Mouse (Mus musculus): ENCODE measurements around the gene Tm6sf1. TPM values are rescaled to one million over a fixed set of nuclear protein-coding genes. Genes with fewer than 3 reads are reported as not detected.

Tm6sf1 gene
- polyA plus RNA-seq, 1 experiment from 2014 or later, result 11.2 TPM

DNA sequence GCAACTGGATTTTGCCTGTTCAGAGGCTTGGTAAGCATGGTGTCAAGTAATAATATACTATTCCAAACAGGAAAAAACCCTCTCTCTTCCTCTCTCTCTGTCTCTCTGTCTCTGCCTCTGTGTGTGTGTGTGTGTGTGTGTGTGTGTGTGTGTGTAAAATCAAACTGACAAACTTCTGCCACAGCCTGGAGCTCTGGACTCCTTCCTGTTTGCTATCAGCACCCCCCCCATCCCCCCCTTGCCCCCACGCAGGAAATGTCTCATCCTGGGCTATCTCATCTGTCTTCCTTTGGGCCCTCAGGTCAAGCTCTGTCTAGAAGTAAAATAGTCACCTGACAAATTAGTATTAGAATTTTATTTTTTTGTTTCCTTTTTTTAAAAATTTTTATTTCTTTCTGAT is 15.0 kb downstream of the Tm6sf1 start:
- no peaks in the 10 kb centered on the region for H3K27me3 ChIP-seq (ENCODE audit: poor library complexity, severe bottlenecking)
- no peak overlapping the region for H3K4me3 ChIP-seq
- H3K9me3 ChIP-seq, result no peaks in the 10 kb centered on the region
- no peak for DNase-seq (ENCODE audit: extremely low spot score, low spot score)
- 63% methylated on average over 1 of the region's 1 CpGs for WGBS
- no peak overlapping the region for H3K27ac ChIP-seq
- H3K4me1 ChIP-seq, result peaks cover 6% of the 10 kb centered on the region; the same call in 1 of the 2 replicates
- peaks cover 5% of the 10 kb centered on the region for H3K36me3 ChIP-seq (replicated peaks)

DNA sequence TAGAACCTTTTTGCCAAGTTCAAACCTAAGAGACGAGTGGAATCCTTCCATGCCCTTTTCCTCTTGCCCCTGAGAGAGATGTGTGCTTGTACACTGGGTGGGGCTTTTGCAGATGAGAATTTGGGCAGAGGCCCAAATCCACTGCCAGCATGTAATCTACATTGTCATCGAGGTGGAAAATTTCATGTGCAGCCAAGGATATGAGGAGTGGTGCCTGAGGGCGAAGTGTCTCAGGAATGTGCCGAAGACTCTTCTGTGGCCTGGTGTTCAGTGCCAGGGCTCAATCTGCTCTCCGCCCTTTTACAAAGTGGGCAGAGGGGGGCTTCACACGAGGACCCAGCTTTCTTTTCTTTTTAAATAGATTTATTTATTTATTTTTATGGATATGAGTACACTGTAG is 15.8 kb downstream of the Tm6sf1 start:
- Histone ChIP-seq H3K4me3 (no peak overlapping the region), H3K4me1 (peaks cover 4% of the 10 kb centered on the region; the same call in 1 of the 2 replicates), H3K36me3 (replicated peaks) (peaks cover 5% of the 10 kb centered on the region), H3K27me3 (ENCODE audit: poor library complexity, severe bottlenecking) (no peaks in the 10 kb centered on the region), H3K27ac (no peak overlapping the region), H3K9me3 (no peaks in the 10 kb centered on the region)
- WGBS, result 82% methylated on average over 6 of the region's 6 CpGs
- no peak for DNase-seq (ENCODE audit: extremely low spot score, low spot score)

DNA sequence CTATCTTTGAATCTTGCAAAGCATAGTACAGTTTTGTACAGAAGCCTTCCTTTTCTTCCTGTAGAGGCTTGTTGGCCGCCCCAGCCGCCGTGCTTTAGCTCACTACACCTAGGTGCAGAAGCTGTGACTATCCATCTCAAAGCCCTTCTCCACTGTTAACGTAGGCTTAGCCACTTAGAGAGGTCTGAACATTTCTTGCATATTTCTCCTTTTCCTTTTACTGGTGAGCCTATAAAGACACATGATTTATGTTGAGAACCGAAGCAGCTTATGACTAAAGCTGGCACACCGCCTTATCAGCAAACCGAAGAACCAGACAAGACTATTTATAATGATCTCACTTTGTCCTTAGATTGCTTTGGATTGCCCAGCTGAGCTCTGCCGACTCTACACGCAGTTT is 16.6 kb downstream of the Tm6sf1 start:
- Histone ChIP-seq H3K9me3 (no peaks in the 10 kb centered on the region), H3K36me3 (replicated peaks) (peaks cover 5% of the 10 kb centered on the region), H3K4me3 (no peak overlapping the region), H3K4me1 (no peaks in the 10 kb centered on the region), H3K27me3 (ENCODE audit: poor library complexity, severe bottlenecking) (no peaks in the 10 kb centered on the region), H3K27ac (no peak overlapping the region)
- no peak for DNase-seq (ENCODE audit: extremely low spot score, low spot score)
- WGBS, result 89% methylated on average over 9 of the region's 9 CpGs

DNA sequence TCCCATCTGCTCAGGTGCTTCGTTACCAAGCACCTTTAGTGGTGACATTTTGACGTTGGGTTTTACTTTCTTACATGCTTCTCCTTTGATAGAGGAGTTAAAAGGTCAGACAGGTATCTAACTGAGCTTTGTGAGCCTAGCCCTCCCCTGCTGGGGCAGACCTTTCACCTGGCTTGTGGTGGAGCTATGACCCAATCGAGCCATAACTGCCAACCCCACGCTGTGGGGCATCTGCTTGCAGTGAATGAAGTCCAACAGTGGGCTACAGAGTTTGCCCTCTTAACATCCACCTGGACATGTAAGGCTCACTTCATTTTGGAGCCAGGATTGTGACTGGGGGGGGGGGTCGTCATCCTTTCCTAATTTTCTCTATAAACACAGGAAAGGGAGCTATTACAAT is 21.5 kb downstream of the Tm6sf1 start:
- Histone ChIP-seq H3K36me3 (replicated peaks) (peaks cover 8% of the 10 kb centered on the region), H3K4me1 (no peaks in the 10 kb centered on the region), H3K27ac (no peak overlapping the region), H3K9me3 (no peaks in the 10 kb centered on the region), H3K4me3 (no peak overlapping the region), H3K27me3 (ENCODE audit: poor library complexity, severe bottlenecking) (no peaks in the 10 kb centered on the region)
- DNase-seq (ENCODE audit: extremely low spot score, low spot score), result no peak
- 90% methylated on average over 5 of the region's 5 CpGs for whole genome bisulfite sequencing

DNA sequence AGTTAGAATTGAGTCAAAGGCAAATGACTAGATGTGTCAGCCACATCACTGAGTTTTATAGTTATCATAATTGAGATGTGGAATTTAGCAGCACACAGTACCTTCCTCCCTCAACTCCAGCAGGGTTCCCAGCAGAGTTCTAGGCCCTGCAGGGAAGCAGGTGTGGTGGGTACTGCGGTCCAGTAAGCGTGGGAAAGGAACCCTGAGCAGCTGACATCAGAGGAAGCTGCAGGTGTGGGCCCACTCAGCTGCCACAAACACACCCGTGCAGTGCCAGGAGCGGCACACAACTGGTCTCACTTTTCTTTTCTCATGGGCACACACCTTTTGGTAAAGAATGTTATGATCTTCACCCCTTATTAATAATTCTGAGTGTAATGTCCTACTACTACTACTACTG is 22.0 kb downstream of the Tm6sf1 start:
- H3K4me3 ChIP-seq, result no peak overlapping the region
- 90% methylated on average over 4 of the region's 4 CpGs for WGBS
- no peak for DNase-seq (ENCODE audit: extremely low spot score, low spot score)
- peaks cover 10% of the 10 kb centered on the region for H3K36me3 ChIP-seq (replicated peaks)
- no peaks in the 10 kb centered on the region for H3K27me3 ChIP-seq (ENCODE audit: poor library complexity, severe bottlenecking)
- no peaks in the 10 kb centered on the region for H3K4me1 ChIP-seq
- no peaks in the 10 kb centered on the region for H3K9me3 ChIP-seq
- H3K27ac ChIP-seq, result no peak overlapping the region

DNA sequence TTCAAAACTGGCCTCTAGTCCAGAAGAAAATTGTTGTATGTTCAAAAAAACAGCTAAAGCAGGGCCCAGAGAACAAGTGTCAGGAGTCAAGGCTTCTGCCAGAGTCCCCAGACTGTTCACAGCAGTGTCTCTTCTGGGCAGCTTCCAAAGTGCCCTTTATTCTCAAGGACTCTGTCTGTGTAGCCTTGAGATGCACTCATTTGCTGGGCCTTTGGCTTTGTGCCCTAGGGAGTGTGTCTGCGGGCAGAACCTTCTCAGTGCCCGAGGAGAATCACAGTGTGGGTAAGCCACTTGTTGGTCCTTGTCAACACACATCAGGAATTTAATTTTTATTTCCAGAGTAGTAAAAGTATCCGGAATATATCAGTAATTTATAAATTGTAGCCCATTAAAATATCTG is 22.8 kb downstream of the Tm6sf1 start:
- Histone ChIP-seq H3K27ac (no peak overlapping the region), H3K36me3 (replicated peaks) (peaks cover 15% of the 10 kb centered on the region), H3K4me3 (no peak overlapping the region), H3K27me3 (ENCODE audit: poor library complexity, severe bottlenecking) (no peaks in the 10 kb centered on the region), H3K9me3 (no peaks in the 10 kb centered on the region), H3K4me1 (no peaks in the 10 kb centered on the region)
- no peak for DNase-seq (ENCODE audit: extremely low spot score, low spot score)
- 86% methylated on average over 3 of the region's 3 CpGs for WGBS

DNA sequence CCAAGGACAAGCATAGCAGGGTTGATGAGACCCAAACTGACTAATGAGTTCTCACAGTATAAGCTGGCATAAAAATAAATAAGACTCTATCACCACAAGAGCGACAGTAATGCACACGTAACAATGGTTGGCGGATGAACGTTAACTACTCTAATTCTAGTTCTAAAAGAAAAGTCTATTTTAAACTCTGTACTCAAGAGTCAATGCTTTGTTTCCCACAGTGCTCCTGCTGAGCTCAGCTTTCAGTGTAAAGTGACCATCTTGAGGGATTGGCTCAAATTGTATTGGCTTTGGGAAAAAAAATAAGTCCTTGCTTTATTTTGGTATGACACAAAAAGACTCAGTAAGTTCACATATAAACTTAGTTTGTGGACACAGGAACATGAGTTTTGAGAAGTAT is 26.3 kb downstream of the Tm6sf1 start:
- Histone ChIP-seq H3K36me3 (replicated peaks) (peaks cover 27% of the 10 kb centered on the region), H3K27ac (no peak overlapping the region), H3K4me1 (no peaks in the 10 kb centered on the region), H3K4me3 (no peak overlapping the region), H3K9me3 (no peaks in the 10 kb centered on the region), H3K27me3 (ENCODE audit: poor library complexity, severe bottlenecking) (no peaks in the 10 kb centered on the region)
- DNase-seq (ENCODE audit: extremely low spot score, low spot score), result no peak
- WGBS, result 78% methylated on average over 4 of the region's 4 CpGs

DNA sequence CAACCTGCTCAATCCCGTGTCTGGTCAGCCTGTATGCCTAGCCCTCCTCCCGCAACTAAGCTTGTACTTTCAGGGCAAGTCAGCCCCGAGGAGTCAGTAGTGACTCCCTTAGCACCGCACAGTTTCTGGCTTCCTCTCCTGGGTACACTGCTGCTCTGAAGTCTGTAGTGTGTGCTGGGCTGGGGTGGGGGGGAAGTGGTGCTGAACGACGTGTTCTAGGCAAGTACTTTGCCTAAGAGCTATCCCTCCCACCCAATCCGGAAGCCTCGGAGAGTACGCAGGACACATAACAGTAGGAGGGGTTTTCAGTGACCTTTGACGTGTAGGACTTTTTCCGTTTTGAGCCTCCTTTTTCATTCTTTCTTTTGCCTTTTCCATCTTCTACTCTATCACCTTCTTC is 40.6 kb downstream of the Tm6sf1 start:
- peaks cover 40% of the 10 kb centered on the region for H3K36me3 ChIP-seq (replicated peaks)
- H3K27me3 ChIP-seq (ENCODE audit: poor library complexity, severe bottlenecking), result no peaks in the 10 kb centered on the region
- no peak overlapping the region for H3K4me3 ChIP-seq
- no peaks in the 10 kb centered on the region for H3K4me1 ChIP-seq
- H3K27ac ChIP-seq, result no peak overlapping the region
- WGBS, result 85% methylated on average over 11 of the region's 11 CpGs
- H3K9me3 ChIP-seq, result no peaks in the 10 kb centered on the region
- no peak for DNase-seq (ENCODE audit: extremely low spot score, low spot score)

DNA sequence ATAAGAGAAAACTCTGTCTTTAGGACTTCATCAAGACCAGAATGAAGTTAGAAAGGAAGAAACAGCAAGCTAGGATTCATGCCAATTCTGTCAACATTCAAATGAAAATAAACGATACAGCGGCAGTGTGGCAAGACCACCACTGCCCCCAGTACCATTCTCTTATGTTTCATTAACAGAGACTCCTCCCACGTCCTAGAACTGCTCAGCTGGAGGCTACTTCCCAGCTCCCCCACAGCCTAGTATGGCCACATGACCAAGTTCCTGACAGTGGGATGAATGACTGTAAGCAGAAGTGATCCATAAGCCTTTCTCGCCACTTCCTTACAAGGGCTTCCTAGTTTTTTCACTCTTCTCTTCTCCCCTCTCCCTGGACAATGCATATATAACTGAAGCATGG is 45.3 kb downstream of the Tm6sf1 start:
- 88% methylated on average over 4 of the region's 4 CpGs for WGBS
- no peak for DNase-seq (ENCODE audit: extremely low spot score, low spot score)
- no peak overlapping the region for H3K27ac ChIP-seq
- no peaks in the 10 kb centered on the region for H3K4me1 ChIP-seq
- no peaks in the 10 kb centered on the region for H3K27me3 ChIP-seq (ENCODE audit: poor library complexity, severe bottlenecking)
- H3K9me3 ChIP-seq, result no peaks in the 10 kb centered on the region
- H3K4me3 ChIP-seq, result no peak overlapping the region
- H3K36me3 ChIP-seq (replicated peaks), result peaks cover 31% of the 10 kb centered on the region

DNA sequence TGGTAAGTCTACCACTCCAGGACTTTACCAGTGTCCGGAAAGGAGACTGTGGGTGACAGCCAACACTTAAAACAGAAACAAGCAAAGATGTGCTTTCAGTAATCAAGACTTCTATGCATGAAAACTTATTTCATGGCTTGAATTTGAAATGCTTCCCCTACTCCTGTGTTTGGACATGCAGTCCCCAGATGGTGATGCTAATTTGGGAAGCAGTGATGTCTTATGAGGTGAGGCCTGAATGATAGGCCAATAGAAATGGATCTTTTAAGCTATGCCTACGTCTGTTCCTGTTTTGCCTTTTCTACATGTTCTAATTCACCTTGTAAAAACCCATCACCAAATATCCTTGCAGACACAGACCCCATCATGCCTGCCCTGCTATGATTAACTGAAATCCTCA is 46.1 kb downstream of the Tm6sf1 start:
- DNase-seq (ENCODE audit: extremely low spot score, low spot score), result no peak
- H3K36me3 ChIP-seq (replicated peaks), result peaks cover 25% of the 10 kb centered on the region
- no peak overlapping the region for H3K4me3 ChIP-seq
- H3K4me1 ChIP-seq, result no peaks in the 10 kb centered on the region
- H3K27me3 ChIP-seq (ENCODE audit: poor library complexity, severe bottlenecking), result no peaks in the 10 kb centered on the region
- 93% methylated on average over 2 of the region's 2 CpGs for WGBS
- H3K27ac ChIP-seq, result no peak overlapping the region
- H3K9me3 ChIP-seq, result no peaks in the 10 kb centered on the region

DNA sequence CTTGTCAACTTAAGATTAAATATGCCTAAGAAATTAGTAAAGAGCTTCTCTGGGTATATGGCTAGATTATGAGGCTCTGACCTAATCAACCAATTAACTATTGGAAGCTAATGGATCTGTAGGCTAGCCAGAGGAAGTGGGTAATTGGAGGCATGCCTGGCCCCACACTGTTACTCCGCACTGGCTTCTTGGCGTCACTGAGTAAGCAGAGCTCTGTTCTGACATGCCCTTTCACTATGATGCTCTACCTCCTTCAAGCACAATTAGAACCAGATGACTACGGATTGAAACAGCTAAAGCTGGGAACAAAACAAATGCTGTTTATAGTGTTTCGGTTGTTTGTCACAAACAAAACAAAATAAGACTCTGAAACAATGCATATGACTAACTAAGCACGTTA is 59.5 kb downstream of the Tm6sf1 start:
- WGBS, result 63% methylated on average over 5 of the region's 5 CpGs

DNA sequence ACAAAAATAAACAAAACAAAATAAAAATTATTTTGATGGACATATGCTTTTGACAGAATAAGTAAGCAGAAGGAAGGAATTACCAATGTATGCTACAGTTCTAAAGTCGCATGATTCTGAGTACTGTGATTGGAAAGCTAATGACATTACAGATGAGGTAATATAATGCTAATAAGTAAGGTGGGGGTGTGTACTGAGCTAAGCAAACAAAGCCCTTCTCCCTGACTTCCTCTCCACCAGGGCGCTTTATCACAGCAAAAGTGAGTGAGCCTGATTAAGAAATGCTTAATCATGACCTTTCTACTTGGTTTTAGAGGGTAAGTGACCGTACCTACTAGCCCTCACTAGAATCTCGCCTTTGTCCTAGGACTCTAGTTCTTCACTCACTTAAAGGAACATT is 61.5 kb downstream of the Tm6sf1 start:
- Histone ChIP-seq H3K9me3 (no peaks in the 10 kb centered on the region), H3K4me3 (no peak overlapping the region), H3K4me1 (peaks cover 11% of the 10 kb centered on the region; the same call in 1 of the 2 replicates), H3K27ac (no peak overlapping the region), H3K27me3 (ENCODE audit: poor library complexity, severe bottlenecking) (no peaks in the 10 kb centered on the region), H3K36me3 (replicated peaks) (peaks cover 11% of the 10 kb centered on the region)
- 82% methylated on average over 4 of the region's 4 CpGs for WGBS
- DNase-seq (ENCODE audit: extremely low spot score, low spot score), result no peak

More for the DNA sequence above, 59.5 kb downstream of the Tm6sf1 start:
- no peak overlapping the region for H3K27ac ChIP-seq
- no peak for DNase-seq (ENCODE audit: extremely low spot score, low spot score)
- H3K9me3 ChIP-seq, result no peaks in the 10 kb centered on the region
- peaks cover 11% of the 10 kb centered on the region for H3K36me3 ChIP-seq (replicated peaks)
- 0 out of 2 replicates have a peak, but pooled peaks cover 2% of the 10 kb centered on the region for H3K4me1 ChIP-seq
- no peak overlapping the region for H3K4me3 ChIP-seq
- H3K27me3 ChIP-seq (ENCODE audit: poor library complexity, severe bottlenecking), result no peaks in the 10 kb centered on the region

DNA sequence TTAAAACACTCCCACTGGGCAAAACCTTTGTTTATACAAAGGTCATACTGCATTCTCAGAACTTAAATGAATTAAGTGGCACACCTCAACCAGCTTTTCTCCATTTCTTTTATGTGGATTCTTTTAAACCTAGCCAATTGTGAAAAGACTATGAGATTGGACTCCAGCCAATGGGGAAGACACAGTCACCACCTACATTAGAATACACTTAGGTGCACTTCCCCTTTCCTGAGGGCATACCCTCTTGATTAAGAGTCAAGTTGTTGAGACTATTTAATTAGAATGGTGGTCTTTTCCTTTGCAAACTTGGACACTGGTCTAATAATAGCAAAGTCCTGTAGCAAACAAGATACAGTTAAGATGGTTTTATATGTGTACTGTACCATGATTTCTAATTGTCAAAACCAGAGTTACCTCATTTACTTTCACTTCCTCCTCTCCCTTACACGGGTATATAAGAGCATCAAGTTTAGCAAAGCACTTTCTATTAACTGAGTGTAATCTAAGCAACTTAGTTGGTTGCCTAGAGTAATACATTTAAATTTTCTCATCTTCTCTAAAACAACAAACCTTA is 62.7 kb downstream of the Tm6sf1 start:
- no peak for DNase-seq (ENCODE audit: extremely low spot score, low spot score)
- peaks cover 11% of the 10 kb centered on the region; the same call in 1 of the 2 replicates for H3K4me1 ChIP-seq
- 86% methylated on average over 1 of the region's 1 CpGs for WGBS

DNA sequence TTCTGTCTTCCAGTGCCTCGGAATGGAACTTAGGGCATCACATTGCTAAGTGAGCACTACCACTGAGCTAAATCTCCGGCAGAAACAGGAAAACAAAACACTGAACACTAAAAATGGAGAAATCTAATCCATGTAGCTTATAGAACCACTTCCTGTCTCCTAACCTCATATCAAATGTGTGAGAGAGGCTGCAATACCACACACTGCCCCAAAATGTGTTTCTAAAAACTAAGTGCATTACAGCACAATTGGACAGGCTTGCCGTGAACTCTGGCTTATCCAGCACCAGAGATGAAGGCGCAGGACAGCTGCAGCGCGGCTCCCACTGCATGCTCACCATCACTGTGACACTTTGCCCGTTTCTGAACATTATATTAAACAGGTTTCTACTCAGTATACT is 70.2 kb downstream of the Tm6sf1 start:
- WGBS, result 87% methylated on average over 7 of the region's 7 CpGs
- peaks cover 5% of the 10 kb centered on the region; the same call in 1 of the 2 replicates for H3K27me3 ChIP-seq (ENCODE audit: poor library complexity, severe bottlenecking)
- no peak for DNase-seq (ENCODE audit: extremely low spot score, low spot score)
- H3K36me3 ChIP-seq (replicated peaks), result no peaks in the 10 kb centered on the region
- peaks cover 54% of the 10 kb centered on the region for H3K4me1 ChIP-seq
- no peaks in the 10 kb centered on the region for H3K9me3 ChIP-seq
- H3K4me3 ChIP-seq, result no peak overlapping the region
- no peak overlapping the region for H3K27ac ChIP-seq

More for the DNA sequence above, 62.7 kb downstream of the Tm6sf1 start:
- no peaks in the 10 kb centered on the region for H3K27me3 ChIP-seq (ENCODE audit: poor library complexity, severe bottlenecking)
- H3K36me3 ChIP-seq (replicated peaks), result peaks cover 11% of the 10 kb centered on the region
- H3K27ac ChIP-seq, result no peak overlapping the region
- H3K4me3 ChIP-seq, result no peak overlapping the region
- no peaks in the 10 kb centered on the region for H3K9me3 ChIP-seq
